Mouse (Mus musculus) adrenal gland, adult 2 months (tissue): ENCODE measurements around the gene Tjap1. TPM values are rescaled to one million over a fixed set of nuclear protein-coding genes. Genes with fewer than 3 reads are reported as not detected.
A peak's percentile ranks its signal among the peaks of the same experiment; 100 is the strongest.

ENCODE experiments used
- DNase-seq: peaks from one replicate; pipeline ENCODE4 v3.0.0; 2021
- microRNA-seq, 2 experiments: library from miRNA; unstranded; fragments of <30 nt; microRNA quantifications; one replicate each; pipeline ENCODE4 v1.2.0; 2021
- polyA plus RNA-seq: library from polyadenylated mRNA; depleted of rRNA; stranded (reverse); fragments of >200 nt; gene quantifications from 2 replicates; pipeline ENCODE4 v1.2.3, GENCODE M21; 2012; rRNA removed
- total RNA-seq, 2 experiments: library from RNA; stranded (reverse); gene quantifications; 2 replicates each; pipeline ENCODE4 v1.2.3; 2021

Gene Tjap1
- total and polyA plus RNA-seq, 3 experiments = 44.8 to 98.6 (median 51.4) TPM

GRCm38 (mm10) chr17:46252571-46253451 lies 30.0 kb downstream of the Tjap1 start:
- DNase-seq = peak; percentile 65

- DNase-seq = no peak
These were observed 31.7 kb downstream of the Tjap1 start for GRCm38 (mm10) chr17:46251174-46251573.

GRCm38 (mm10) chr17:46248189-46248522 lies 34.7 kb downstream of the Tjap1 start:
- DNase-seq = no peak

- DNase-seq = peak; percentile 96
These were observed 35.2 kb downstream of the Tjap1 start, which contains the start of the genes Polr1c and Yipf3 for GRCm38 (mm10) chr17:46247512-46248188. TSS of gene Polr1c (minus strand) at chr17:46248054. TSS of gene Yipf3 (plus strand) at chr17:46248080.

GRCm38 (mm10) chr17:46244579-46244978 lies 38.2 kb downstream of the Tjap1 start:
- DNase-seq = peak; percentile 91

- DNase-seq = peak; percentile 37
These were observed 39.2 kb downstream of the Tjap1 start for GRCm38 (mm10) chr17:46243624-46244023.

- DNase-seq = peak; percentile 56
These were observed 39.8 kb downstream of the Tjap1 start for GRCm38 (mm10) chr17:46242993-46243392.

GRCm38 (mm10) chr17:46242274-46242673 lies 40.6 kb downstream of the Tjap1 start:
- DNase-seq = no peak

- DNase-seq = no peak
These were observed 41.4 kb downstream of the Tjap1 start for GRCm38 (mm10) chr17:46241471-46241870.

- DNase-seq = no peak
These were observed 43.2 kb downstream of the Tjap1 start for GRCm38 (mm10) chr17:46239516-46240114.

- DNase-seq = peak; percentile 74
These were observed 45.3 kb downstream of the Tjap1 start for GRCm38 (mm10) chr17:46237480-46237879.

- no peak for DNase-seq
These were observed 45.7 kb downstream of the Tjap1 start for GRCm38 (mm10) chr17:46237079-46237478.

- DNase-seq = no peak
These were observed 46.8 kb downstream of the Tjap1 start for GRCm38 (mm10) chr17:46236067-46236466.

- DNase-seq = peak; percentile 85
These were observed 55.2 kb downstream of the Tjap1 start for GRCm38 (mm10) chr17:46227576-46227975.

GRCm38 (mm10) chr17:46221601-46222000 lies 61.2 kb downstream of the Tjap1 start:
- peak; percentile 71 for DNase-seq

- no peak for DNase-seq
These were observed 72.3 kb downstream of the Tjap1 start for GRCm38 (mm10) chr17:46210550-46210949.

Small RNA genes lying within 50 kb of the gene (microRNA-seq; reads per million reads assigned to microRNA genes)
- 0 reads per million in 2 experiments for gene Mir693

Other genes starting within 250 kb of the Tjap1 start
- gene Mrps18a, start 172.0 kb downstream of the Tjap1 start, total RNA-seq = 100 to 1,000 TPM; 108 to 117 TPM
- 23.7 and 29.6 TPM in 2 replicates for gene Mrps18a, start 172.0 kb downstream of the Tjap1 start, polyA plus RNA-seq
- gene Rsph9, start 138.8 kb downstream of the Tjap1 start, total RNA-seq = 10 to 100 TPM in 1 of 2 experiments, 1 to 10 TPM in 1; 4.6 to 13.0 TPM
- 14.9 and 15.4 TPM in 2 replicates for gene Rsph9, start 138.8 kb downstream of the Tjap1 start, polyA plus RNA-seq
- 10 to 100 TPM; 14.2 to 15.5 TPM for gene Mad2l1bp, start 129.5 kb downstream of the Tjap1 start, total RNA-seq
- gene Mad2l1bp, start 129.5 kb downstream of the Tjap1 start, polyA plus RNA-seq = 7.9 and 8.3 TPM in 2 replicates
- 10 to 100 TPM; 58.4 to 69.9 TPM for gene Gtpbp2, start 122.0 kb downstream of the Tjap1 start, total RNA-seq
- gene Gtpbp2, start 122.0 kb downstream of the Tjap1 start, polyA plus RNA-seq = 92.0 and 96.8 TPM in 2 replicates
- 10 to 100 TPM; 31.9 to 44.7 TPM for gene Polh, start 80.4 kb downstream of the Tjap1 start, total RNA-seq
- gene Polh, start 80.4 kb downstream of the Tjap1 start, polyA plus RNA-seq = 6.8 and 9.2 TPM in 2 replicates
- 10 to 100 TPM; 65.0 to 81.2 TPM for gene Xpo5, start 80.2 kb downstream of the Tjap1 start, total RNA-seq
- 25.6 and 29.3 TPM in 2 replicates for gene Xpo5, start 80.2 kb downstream of the Tjap1 start, polyA plus RNA-seq
- gene Polr1c, start 35.0 kb downstream of the Tjap1 start, total RNA-seq = 100 to 1,000 TPM in 1 of 2 experiments, 10 to 100 TPM in 1; 91.3 to 104 TPM
- 41.5 and 45.2 TPM in 2 replicates for gene Polr1c, start 35.0 kb downstream of the Tjap1 start, polyA plus RNA-seq
- gene Yipf3, start 34.9 kb downstream of the Tjap1 start, total RNA-seq = 100 to 1,000 TPM; 157 to 198 TPM
- gene Yipf3, start 34.9 kb downstream of the Tjap1 start, polyA plus RNA-seq = 387 and 511 TPM in 2 replicates
- gene Lrrc73, start 29.5 kb downstream of the Tjap1 start, total RNA-seq = 1 to 10 TPM; 4.1 to 5.6 TPM
- gene Lrrc73, start 29.5 kb downstream of the Tjap1 start, polyA plus RNA-seq = 13.8 and 15.5 TPM in 2 replicates
- gene Dlk2, start 14.4 kb upstream of the Tjap1 start, total RNA-seq = under 1 TPM in 1 of 2 experiments, not detected in 1; 0.29 TPM
- 0.22 and 0.62 TPM in 2 replicates for gene Dlk2, start 14.4 kb upstream of the Tjap1 start, polyA plus RNA-seq
- gene Abcc10, start 45.3 kb upstream of the Tjap1 start, total RNA-seq = 1 to 10 TPM; 7.3 to 7.4 TPM
- gene Abcc10, start 45.3 kb upstream of the Tjap1 start, polyA plus RNA-seq = 35.4 and 36.4 TPM in 2 replicates
- 10 to 100 TPM; 22.0 to 28.5 TPM for gene Zfp318, start 100.7 kb upstream of the Tjap1 start, total RNA-seq
- 9.3 TPM in 2 replicates for gene Zfp318, start 100.7 kb upstream of the Tjap1 start, polyA plus RNA-seq
- under 1 TPM; 0.38 to 0.69 TPM for gene Crip3, start 145.9 kb upstream of the Tjap1 start, total RNA-seq
- 0.82 and 1.4 TPM in 2 replicates for gene Crip3, start 145.9 kb upstream of the Tjap1 start, polyA plus RNA-seq
- under 1 TPM in 1 of 2 experiments, not detected in 1; 0.37 TPM for gene Slc22a7, start 155.4 kb upstream of the Tjap1 start, total RNA-seq
- gene Slc22a7, start 155.4 kb upstream of the Tjap1 start, polyA plus RNA-seq = 0.06 TPM in 1 of 2 replicates, not detected in the other
- gene Ttbk1, start 204.6 kb upstream of the Tjap1 start, total RNA-seq = under 1 TPM; 0.52 to 0.69 TPM
- 0.53 and 0.70 TPM in 2 replicates for gene Ttbk1, start 204.6 kb upstream of the Tjap1 start, polyA plus RNA-seq
- gene Dnph1, start 213.7 kb upstream of the Tjap1 start, total RNA-seq = 1 to 10 TPM; 3.7 to 6.1 TPM
- 3.6 and 3.7 TPM in 2 replicates for gene Dnph1, start 213.7 kb upstream of the Tjap1 start, polyA plus RNA-seq